ENCODE assay signal across 25 mouse cellular contexts in genomic region chr17:80518811-80519210, GRCm38 (mm10). TPM values are rescaled to one million over a fixed set of nuclear protein-coding genes. Genes with fewer than 3 reads are reported as not detected.
A peak's percentile ranks its signal among the peaks of the same experiment; 100 is the strongest.
DNase-seq lines count a peak whose midpoint lies in the region; ATAC-seq and TF ChIP-seq lines count a peak whose summit lies in the region.
"Had no signal": no experiment of that assay in that cellular context is flagged by ENCODE, and none has a peak within 500 bp of the region (broad histone marks: within the 10 kb centered on the region; RNA-seq: fewer than 3 reads in every experiment).

No protein-coding gene starts in this region.

- no peak for TF ChIP-seq CTCF in midbrain, postnatal 0 days (IDR thresholded peaks at IDR 0.05)

- no peak overlapping the region for H3K9ac ChIP-seq in midbrain, postnatal 0 days (replicated peaks; ENCODE audit: low read length, poor library complexity, severe bottlenecking)
- H3K9ac ChIP-seq: embryonic facial prominence, embryonic 12.5 days; embryonic facial prominence, embryonic 15.5 days; forebrain, postnatal 0 days; heart, embryonic 12.5 days; heart, embryonic 15.5 days; hindbrain, embryonic 14.5 days had no signal

- no peaks in the 10 kb centered on the region for H3K9me3 ChIP-seq in midbrain, embryonic 10.5 days (replicated peaks)
- H3K9me3 ChIP-seq in midbrain, postnatal 0 days (ENCODE audit: low read length) = no peaks in the 10 kb centered on the region
- H3K9me3 ChIP-seq: embryonic facial prominence, embryonic 12.5 days; embryonic facial prominence, embryonic 15.5 days; heart, embryonic 12.5 days; heart, embryonic 15.5 days had no signal

- H3K4me2 ChIP-seq in midbrain, postnatal 0 days (ENCODE audit: low read depth, low read length, poor library complexity, severe bottlenecking) = no peak overlapping the region
- H3K4me2 ChIP-seq: embryonic facial prominence, embryonic 12.5 days; embryonic facial prominence, embryonic 15.5 days; heart, embryonic 12.5 days; heart, embryonic 15.5 days; hindbrain, embryonic 14.5 days had no signal

- WGBS in midbrain, embryonic 10.5 days = 96% methylated on average over 12 of the region's 12 CpGs
- WGBS in midbrain, postnatal 0 days = 94% methylated on average over 12 of the region's 12 CpGs

- no peaks in the 10 kb centered on the region for H3K36me3 ChIP-seq in midbrain, embryonic 10.5 days
- no peaks in the 10 kb centered on the region for H3K36me3 ChIP-seq in midbrain, postnatal 0 days (ENCODE audit: insufficient read depth, low read length)
- H3K36me3 ChIP-seq: embryonic facial prominence, embryonic 12.5 days; embryonic facial prominence, embryonic 15.5 days; heart, embryonic 12.5 days; heart, embryonic 15.5 days had no signal

- no peak for ATAC-seq in midbrain, postnatal 0 days (ENCODE audit: low FRiP score)
- ATAC-seq: activated CD4-positive, CD25-positive, alpha-beta regulatory T cell, adult 4 months; forebrain, embryonic 14.5 days; forebrain, postnatal 0 days; hindbrain, postnatal 0 days; inflammation-experienced regulatory T-cells, adult 6 months; intestine, embryonic 16.5 days had no signal

- no peak overlapping the region for H3K27ac ChIP-seq in midbrain, embryonic 10.5 days (replicated peaks)
- no peak overlapping the region for H3K27ac ChIP-seq in midbrain, postnatal 0 days (ENCODE audit: low read depth, low read length)
- H3K27ac ChIP-seq: embryonic facial prominence, embryonic 12.5 days; embryonic facial prominence, embryonic 15.5 days; gastrocnemius, adult 2 months; heart, embryonic 15.5 days; hindbrain, embryonic 14.5 days; hindbrain, postnatal 0 days had no signal

- H3K4me1 ChIP-seq in midbrain, embryonic 10.5 days = peaks cover 9% of the 10 kb centered on the region
- no peaks in the 10 kb centered on the region for H3K4me1 ChIP-seq in midbrain, postnatal 0 days (ENCODE audit: insufficient read depth, low read length)
- H3K4me1 ChIP-seq: embryonic facial prominence, embryonic 12.5 days; embryonic facial prominence, embryonic 15.5 days; heart, embryonic 15.5 days had no signal

- H3K27me3 ChIP-seq in midbrain, embryonic 10.5 days (ENCODE audit: low read depth, poor library complexity, severe bottlenecking) = no peaks in the 10 kb centered on the region
- no peaks in the 10 kb centered on the region for H3K27me3 ChIP-seq in midbrain, postnatal 0 days (ENCODE audit: insufficient read depth, low read length)
- H3K27me3 ChIP-seq: embryonic facial prominence, embryonic 12.5 days; embryonic facial prominence, embryonic 15.5 days; heart, embryonic 12.5 days; heart, embryonic 15.5 days had no signal

- no peak overlapping the region for H3K4me3 ChIP-seq in midbrain, embryonic 10.5 days
- H3K4me3 ChIP-seq in midbrain, postnatal 0 days (ENCODE audit: low read depth, low read length) = no peak overlapping the region
- H3K4me3 ChIP-seq: embryonic facial prominence, embryonic 12.5 days; embryonic facial prominence, embryonic 15.5 days; gastrocnemius, adult 2 months; heart, embryonic 12.5 days; heart, embryonic 15.5 days had no signal

- DNase-seq in adrenal gland, postnatal 10 days = peak; percentile 56
- no peak for DNase-seq in adrenal gland, adult (ENCODE audit: inconsistent age in 2 of 2, low spot score in 1 of 2)
- peak; percentile 9 to 43 for DNase-seq in cerebellum, postnatal 14 days
- DNase-seq in cerebellum, adult 9-10 months = no peak
- peak; percentile 3 for DNase-seq in midbrain, embryonic 10.5 days (ENCODE audit: low spot score)
- no peak for DNase-seq in midbrain, postnatal 0 days (ENCODE audit: low spot score)
- DNase-seq: adrenal gland, postnatal 25 days; cerebellum, adult 11 months; cerebellum, adult 2 months; forebrain, postnatal 0 days; gastrocnemius, adult 2 months; gastrocnemius, postnatal 14 days; heart, postnatal 10 days; heart, postnatal 36 days had no signal

RNA-seq across cellular contexts. Expression of gene Sos1, which starts 38.6 kb away (rescaled TPM):
- 10 to 100 TPM; 20.1 to 24.1 TPM for total RNA-seq in adrenal gland, postnatal 10 days (2021)
- 3.8 and 4.5 TPM in 2 replicates for polyA plus RNA-seq in midbrain, embryonic 10.5 days (2016; fragmentation: Nextera tagmentation; extraction: Ambion mirVana)
- total RNA-seq in midbrain, postnatal 0 days (2014; rRNA removed) = 29.0 and 34.3 TPM in 2 replicates
- 6.2 and 7.2 TPM in 2 replicates for polyA plus RNA-seq in midbrain, postnatal 0 days (2015; fragmentation: Nextera tagmentation; extraction: Ambion mirVana)

RNA-seq across cellular contexts. Expression of gene Cdkl4, which starts 58.8 kb away (rescaled TPM):
- under 1 TPM; 0.09 to 0.15 TPM for total RNA-seq in adrenal gland, postnatal 10 days (2021)
- 1.8 and 2.0 TPM in 2 replicates for polyA plus RNA-seq in midbrain, embryonic 10.5 days (2016; fragmentation: Nextera tagmentation; extraction: Ambion mirVana)
- total RNA-seq in midbrain, postnatal 0 days (2014; rRNA removed) = 6.9 and 7.9 TPM in 2 replicates
- 5.4 and 6.0 TPM in 2 replicates for polyA plus RNA-seq in midbrain, postnatal 0 days (2015; fragmentation: Nextera tagmentation; extraction: Ambion mirVana)
- total RNA-seq: adrenal gland, postnatal 25 days; common myeloid progenitor, adult 5-6 weeks; heart, postnatal 10 days had no signal

Comparison
In these comparisons a context has a peak if more than half of its experiments do, and no peak if none do; other contexts are left out.
1. DNase-seq: peak in adrenal gland, postnatal 10 days (single experiment), cerebellum, postnatal 14 days (2 of 2) and midbrain, embryonic 10.5 days (single experiment); none in adrenal gland, adult (0 of 2), cerebellum, adult 9-10 months (single experiment) and midbrain, postnatal 0 days (single experiment).